Mouse (Mus musculus): ENCODE data around the gene Gli2. TPM values are rescaled to one million over a fixed set of nuclear protein-coding genes. Genes with fewer than 3 reads are reported as not detected.

Gene Gli2
- polyA plus RNA-seq, 1 experiment from 2014 or later = 11.6 TPM

- no peaks in the 10 kb centered on the region for H3K9me3 ChIP-seq (ENCODE audit: control insufficient read depth, low read length)
- H3K9ac ChIP-seq (ENCODE audit: low read length) = no peak overlapping the region
- DNase-seq (ENCODE audit: low spot score) = no peak
- no peaks in the 10 kb centered on the region for H3K36me3 ChIP-seq (ENCODE audit: control insufficient read depth, insufficient read depth, low read length)
- no peak for ATAC-seq (replicated peaks; ENCODE audit: low FRiP score, low TSS enrichment, low read depth)
- H3K4me2 ChIP-seq (ENCODE audit: low read length) = no peak overlapping the region
- peaks cover 37% of the 10 kb centered on the region for H3K4me1 ChIP-seq (replicated peaks; ENCODE audit: control insufficient read depth, insufficient read depth, low read length)
- H3K27me3 ChIP-seq (replicated peaks; ENCODE audit: control insufficient read depth, insufficient read depth, low read length) = no peaks in the 10 kb centered on the region
- no peak overlapping the region for H3K27ac ChIP-seq (ENCODE audit: low read depth)
- no peak overlapping the region for H3K4me3 ChIP-seq (ENCODE audit: low read depth, low read length)
- WGBS = 92% methylated on average over 11 of the region's 11 CpGs
Observed at GRCm38 (mm10) chr1:118955791-118956190, 97.6 kb downstream of the Gli2 start.

- H3K36me3 ChIP-seq (ENCODE audit: control insufficient read depth, insufficient read depth, low read length) = no peaks in the 10 kb centered on the region
- H3K9ac ChIP-seq (ENCODE audit: low read length) = no peak overlapping the region
- no peak overlapping the region; the same call in 1 of the 2 replicates for H3K27ac ChIP-seq (ENCODE audit: low read depth)
- no peaks in the 10 kb centered on the region for H3K27me3 ChIP-seq (replicated peaks; ENCODE audit: control insufficient read depth, insufficient read depth, low read length)
- H3K4me3 ChIP-seq (ENCODE audit: low read depth, low read length) = no peak overlapping the region
- no peaks in the 10 kb centered on the region for H3K9me3 ChIP-seq (ENCODE audit: control insufficient read depth, low read length)
- DNase-seq (ENCODE audit: low spot score) (peak; percentile 75), ATAC-seq (replicated peaks; ENCODE audit: low FRiP score, low TSS enrichment, low read depth) (peak; percentile 48)
- peaks cover 37% of the 10 kb centered on the region for H3K4me1 ChIP-seq (replicated peaks; ENCODE audit: control insufficient read depth, insufficient read depth, low read length)
- no peak overlapping the region for H3K4me2 ChIP-seq (ENCODE audit: low read length)
- WGBS = 33% methylated on average over 10 of the region's 10 CpGs
Observed at GRCm38 (mm10) chr1:118954434-118955301, 98.8 kb downstream of the Gli2 start.

- H3K4me2 ChIP-seq (ENCODE audit: low read length) = no peak overlapping the region
- H3K4me3 ChIP-seq (ENCODE audit: low read depth, low read length) = no peak overlapping the region
- no peak for ATAC-seq (replicated peaks; ENCODE audit: low FRiP score, low TSS enrichment, low read depth)
- no peaks in the 10 kb centered on the region for H3K27me3 ChIP-seq (replicated peaks; ENCODE audit: control insufficient read depth, insufficient read depth, low read length)
- H3K9ac ChIP-seq (ENCODE audit: low read length) = no peak overlapping the region
- WGBS = 55% methylated on average over 3 of the region's 3 CpGs
- no peaks in the 10 kb centered on the region for H3K9me3 ChIP-seq (ENCODE audit: control insufficient read depth, low read length)
- 0 out of 2 replicates have a peak, but pooled peaks cover 3% of the 10 kb centered on the region for H3K36me3 ChIP-seq (ENCODE audit: control insufficient read depth, insufficient read depth, low read length)
- peaks cover 30% of the 10 kb centered on the region for H3K4me1 ChIP-seq (replicated peaks; ENCODE audit: control insufficient read depth, insufficient read depth, low read length)
- DNase-seq (ENCODE audit: low spot score) = no peak
- 0 out of 2 replicates have a peak overlapping the region, but pooled peaks have one; percentile 18 for H3K27ac ChIP-seq (ENCODE audit: low read depth)
Observed at GRCm38 (mm10) chr1:118953031-118953430, 100.4 kb downstream of the Gli2 start.

GRCm38 (mm10) chr1:118952318-118952717 lies 101.1 kb downstream of the Gli2 start:
- H3K4me1 ChIP-seq (replicated peaks; ENCODE audit: control insufficient read depth, insufficient read depth, low read length) = peaks cover 30% of the 10 kb centered on the region
- H3K9me3 ChIP-seq (ENCODE audit: control insufficient read depth, low read length) = no peaks in the 10 kb centered on the region
- ATAC-seq (replicated peaks; ENCODE audit: low FRiP score, low TSS enrichment, low read depth) (no peak), DNase-seq (ENCODE audit: low spot score) (no peak)
- H3K27ac ChIP-seq (ENCODE audit: low read depth) = 0 out of 2 replicates have a peak overlapping the region, but pooled peaks have one; percentile 18
- no peak overlapping the region for H3K4me2 ChIP-seq (ENCODE audit: low read length)
- H3K36me3 ChIP-seq (ENCODE audit: control insufficient read depth, insufficient read depth, low read length) = 0 out of 2 replicates have a peak, but pooled peaks cover 3% of the 10 kb centered on the region
- no peak overlapping the region for H3K9ac ChIP-seq (ENCODE audit: low read length)
- no peak overlapping the region for H3K4me3 ChIP-seq (ENCODE audit: low read depth, low read length)
- H3K27me3 ChIP-seq (replicated peaks; ENCODE audit: control insufficient read depth, insufficient read depth, low read length) = no peaks in the 10 kb centered on the region
- WGBS = 33% methylated on average over 5 of the region's 5 CpGs

GRCm38 (mm10) chr1:118948407-118948806 lies 105.0 kb downstream of the Gli2 start:
- Histone ChIP-seq H3K4me2 (ENCODE audit: low read length) (no peak overlapping the region), H3K27me3 (replicated peaks; ENCODE audit: control insufficient read depth, insufficient read depth, low read length) (no peaks in the 10 kb centered on the region), H3K4me1 (replicated peaks; ENCODE audit: control insufficient read depth, insufficient read depth, low read length) (peaks cover 12% of the 10 kb centered on the region), H3K9me3 (ENCODE audit: control insufficient read depth, low read length) (no peaks in the 10 kb centered on the region), H3K4me3 (ENCODE audit: low read depth, low read length) (no peak overlapping the region), H3K9ac (ENCODE audit: low read length) (no peak overlapping the region), H3K27ac (ENCODE audit: low read depth) (no peak overlapping the region), H3K36me3 (ENCODE audit: control insufficient read depth, insufficient read depth, low read length) (0 out of 2 replicates have a peak, but pooled peaks cover 3% of the 10 kb centered on the region)
- DNase-seq (ENCODE audit: low spot score) = no peak
- 93% methylated on average over 2 of the region's 2 CpGs for WGBS
- no peak for ATAC-seq (replicated peaks; ENCODE audit: low FRiP score, low TSS enrichment, low read depth)

- Histone ChIP-seq H3K27ac (ENCODE audit: low read depth) (no peak overlapping the region), H3K4me3 (ENCODE audit: low read depth, low read length) (no peak overlapping the region), H3K9ac (ENCODE audit: low read length) (no peak overlapping the region), H3K9me3 (ENCODE audit: control insufficient read depth, low read length) (no peaks in the 10 kb centered on the region), H3K4me1 (replicated peaks; ENCODE audit: control insufficient read depth, insufficient read depth, low read length) (peaks cover 5% of the 10 kb centered on the region), H3K36me3 (ENCODE audit: control insufficient read depth, insufficient read depth, low read length) (0 out of 2 replicates have a peak, but pooled peaks cover 3% of the 10 kb centered on the region), H3K27me3 (replicated peaks; ENCODE audit: control insufficient read depth, insufficient read depth, low read length) (no peaks in the 10 kb centered on the region), H3K4me2 (ENCODE audit: low read length) (no peak overlapping the region)
- DNase-seq (ENCODE audit: low spot score) (no peak), ATAC-seq (replicated peaks; ENCODE audit: low FRiP score, low TSS enrichment, low read depth) (no peak)
- 87% methylated on average over 4 of the region's 4 CpGs for WGBS
Observed at GRCm38 (mm10) chr1:118947221-118947620, 106.2 kb downstream of the Gli2 start.

- H3K4me1 ChIP-seq (replicated peaks; ENCODE audit: control insufficient read depth, insufficient read depth, low read length) = peaks cover 10% of the 10 kb centered on the region
- H3K27ac ChIP-seq (ENCODE audit: low read depth) = no peak overlapping the region
- DNase-seq (ENCODE audit: low spot score) (no peak), ATAC-seq (replicated peaks; ENCODE audit: low FRiP score, low TSS enrichment, low read depth) (no peak)
- H3K36me3 ChIP-seq (ENCODE audit: control insufficient read depth, insufficient read depth, low read length) = no peaks in the 10 kb centered on the region
- no peaks in the 10 kb centered on the region for H3K9me3 ChIP-seq (ENCODE audit: control insufficient read depth, low read length)
- no peaks in the 10 kb centered on the region for H3K27me3 ChIP-seq (replicated peaks; ENCODE audit: control insufficient read depth, insufficient read depth, low read length)
- WGBS = 49% methylated on average over 8 of the region's 8 CpGs
- no peak overlapping the region for H3K4me2 ChIP-seq (ENCODE audit: low read length)
- H3K9ac ChIP-seq (ENCODE audit: low read length) = no peak overlapping the region
- no peak overlapping the region for H3K4me3 ChIP-seq (ENCODE audit: low read depth, low read length)
Observed at GRCm38 (mm10) chr1:118941336-118941735, 112.1 kb downstream of the Gli2 start.

- H3K9me3 ChIP-seq (ENCODE audit: control insufficient read depth, low read length) = no peaks in the 10 kb centered on the region
- H3K4me3 ChIP-seq (ENCODE audit: low read depth, low read length) = no peak overlapping the region
- no peak overlapping the region for H3K27ac ChIP-seq (ENCODE audit: low read depth)
- DNase-seq (ENCODE audit: low spot score) (no peak), ATAC-seq (replicated peaks; ENCODE audit: low FRiP score, low TSS enrichment, low read depth) (no peak)
- H3K4me1 ChIP-seq (replicated peaks; ENCODE audit: control insufficient read depth, insufficient read depth, low read length) = peaks cover 20% of the 10 kb centered on the region
- H3K36me3 ChIP-seq (ENCODE audit: control insufficient read depth, insufficient read depth, low read length) = no peaks in the 10 kb centered on the region
- WGBS = 35% methylated on average over 5 of the region's 5 CpGs
- H3K27me3 ChIP-seq (replicated peaks; ENCODE audit: control insufficient read depth, insufficient read depth, low read length) = no peaks in the 10 kb centered on the region
- no peak overlapping the region for H3K4me2 ChIP-seq (ENCODE audit: low read length)
- H3K9ac ChIP-seq (ENCODE audit: low read length) = no peak overlapping the region
Observed at GRCm38 (mm10) chr1:118940269-118940840, 113.1 kb downstream of the Gli2 start.

Data from intestine, embryonic 14.5 days (tissue).